Mouse (Mus musculus): ENCODE measurements around the gene Ppfia1.

The Ppfia1 gene

GRCm38 (mm10) chr7:144550811-144551210 lies 2.7 kb downstream of the Ppfia1 start:
- DNase-seq (ENCODE audit: extremely low spot score, low read depth, low spot score), result no peak

GRCm38 (mm10) chr7:144549904-144550566 lies 3.5 kb downstream of the Ppfia1 start:
- no peak for DNase-seq (ENCODE audit: extremely low spot score, low read depth, low spot score)

- no peak for DNase-seq (ENCODE audit: extremely low spot score, low read depth, low spot score)
Observed at GRCm38 (mm10) chr7:144545231-144545630, 8.3 kb downstream of the Ppfia1 start.

GRCm38 (mm10) chr7:144541351-144541750 lies 12.2 kb downstream of the Ppfia1 start:
- DNase-seq (ENCODE audit: extremely low spot score, low read depth, low spot score), result no peak

- DNase-seq (ENCODE audit: extremely low spot score, low read depth, low spot score), result no peak
Observed at GRCm38 (mm10) chr7:144539146-144539545, 14.4 kb downstream of the Ppfia1 start.

GRCm38 (mm10) chr7:144538030-144538644 lies 15.4 kb downstream of the Ppfia1 start:
- no peak for DNase-seq (ENCODE audit: extremely low spot score, low read depth, low spot score)

- no peak for DNase-seq (ENCODE audit: extremely low spot score, low read depth, low spot score)
Observed at GRCm38 (mm10) chr7:144536367-144536766, 17.2 kb downstream of the Ppfia1 start.

GRCm38 (mm10) chr7:144534773-144535172 lies 18.8 kb downstream of the Ppfia1 start:
- no peak for DNase-seq (ENCODE audit: extremely low spot score, low read depth, low spot score)

GRCm38 (mm10) chr7:144531585-144532378 lies 21.7 kb downstream of the Ppfia1 start:
- DNase-seq (ENCODE audit: extremely low spot score, low read depth, low spot score), result no peak

- no peak for DNase-seq (ENCODE audit: extremely low spot score, low read depth, low spot score)
Observed at GRCm38 (mm10) chr7:144529851-144530250, 23.7 kb downstream of the Ppfia1 start.

- DNase-seq (ENCODE audit: extremely low spot score, low read depth, low spot score), result no peak
Observed at GRCm38 (mm10) chr7:144527723-144528221, 25.8 kb downstream of the Ppfia1 start.

- DNase-seq (ENCODE audit: extremely low spot score, low read depth, low spot score), result no peak
Observed at GRCm38 (mm10) chr7:144526649-144527048, 26.9 kb downstream of the Ppfia1 start.

- DNase-seq (ENCODE audit: extremely low spot score, low read depth, low spot score), result no peak
Observed at GRCm38 (mm10) chr7:144524427-144525191, 28.9 kb downstream of the Ppfia1 start.

- no peak for DNase-seq (ENCODE audit: extremely low spot score, low read depth, low spot score)
Observed at GRCm38 (mm10) chr7:144523415-144523814, 30.1 kb downstream of the Ppfia1 start.

GRCm38 (mm10) chr7:144521927-144522326 lies 31.6 kb downstream of the Ppfia1 start:
- no peak for DNase-seq (ENCODE audit: extremely low spot score, low read depth, low spot score)

GRCm38 (mm10) chr7:144519852-144520251 lies 33.7 kb downstream of the Ppfia1 start:
- DNase-seq (ENCODE audit: extremely low spot score, low read depth, low spot score), result no peak

GRCm38 (mm10) chr7:144516711-144517110 lies 36.8 kb downstream of the Ppfia1 start:
- DNase-seq (ENCODE audit: extremely low spot score, low read depth, low spot score), result no peak

GRCm38 (mm10) chr7:144509090-144509489 lies 44.4 kb downstream of the Ppfia1 start:
- no peak for DNase-seq (ENCODE audit: extremely low spot score, low read depth, low spot score)

- no peak for DNase-seq (ENCODE audit: extremely low spot score, low read depth, low spot score)
Observed at GRCm38 (mm10) chr7:144506807-144507206, 46.7 kb downstream of the Ppfia1 start.

GRCm38 (mm10) chr7:144503959-144504358 lies 49.6 kb downstream of the Ppfia1 start:
- no peak for DNase-seq (ENCODE audit: extremely low spot score, low read depth, low spot score)

- no peak for DNase-seq (ENCODE audit: extremely low spot score, low read depth, low spot score)
Observed at GRCm38 (mm10) chr7:144492931-144493330, 60.6 kb downstream of the Ppfia1 start.

Measured in hindlimb bud, embryonic 11.5 days (tissue).